Mouse (Mus musculus) CH12.LX (cell line): ENCODE data around the gene Sec24d. TPM values are rescaled to one million over a fixed set of nuclear protein-coding genes. Genes with fewer than 3 reads are reported as not detected.

Source experiments
- DNase-seq: peaks from one replicate; pipeline ENCODE4 v3.0.0-alpha.2; 2013; ENCODE audit errors: extremely low read depth
- H3K27ac ChIP-seq: 2 replicates; pipeline ENCODE4 v1.5.1; 2012; ENCODE audit warnings: low read depth, mild to moderate bottlenecking, control low read depth, moderate library complexity; ENCODE audit not compliant: insufficient read depth
- H3K27me3 ChIP-seq: replicated peaks from 2 replicates; pipeline ENCODE3; 2012; ENCODE audit warnings: inconsistent platforms
- H3K36me3 ChIP-seq, 2 experiments: replicated peaks in 1 of 2; 2 replicates each; pipeline versions ENCODE3 to v1.6.1; 2012; ENCODE audit warnings: inconsistent platforms in 1 of 2, low read length in 1 of 2, mild to moderate bottlenecking in 1 of 2, mixed read lengths in 1 of 2, moderate library complexity in 1 of 2; ENCODE audit not compliant: control insufficient read depth in 1 of 2, insufficient read depth in 1 of 2
- H3K4me1 ChIP-seq, 2 experiments: 2 replicates each; pipeline ENCODE4 v1.6.1; 2012; ENCODE audit warnings: inconsistent platforms in 1 of 2, moderate library complexity in 1 of 2; ENCODE audit not compliant: insufficient read depth in 2 of 2, control insufficient read depth in 1 of 2
- H3K4me2 ChIP-seq: 2 replicates; pipeline ENCODE4 v1.6.1; 2012; ENCODE audit warnings: low read depth, mild to moderate bottlenecking, control low read depth; ENCODE audit not compliant: poor library complexity, insufficient read depth, severe bottlenecking
- H3K4me3 ChIP-seq, 3 experiments: fragments of 150-350 bp in 1 of 3; sonication (generic) in 1 of 3; replicated peaks in 1 of 3; 2 replicates each; pipeline versions ENCODE3 to v1.5.1; 2011 to 2012; ENCODE audit warnings: low read depth in 2 of 3, low read length in 2 of 3, mild to moderate bottlenecking in 2 of 3, moderate library complexity in 2 of 3, control low read depth in 1 of 3, improper control_type of control experiment in 1 of 3, inconsistent platforms in 1 of 3, mixed read lengths in 1 of 3; ENCODE audit not compliant: poor library complexity in 1 of 3
- H3K79me2 ChIP-seq: replicated peaks from 2 replicates; pipeline ENCODE4 v1.6.1; 2012; ENCODE audit warnings: mild to moderate bottlenecking, moderate library complexity; ENCODE audit not compliant: control insufficient read depth, poor library complexity, insufficient read depth, severe bottlenecking; ENCODE audit errors: extremely low read depth
- H3K9ac ChIP-seq: 2 replicates; pipeline ENCODE4 v1.6.1; 2012; ENCODE audit warnings: low read depth, mild to moderate bottlenecking, control low read depth, moderate library complexity; ENCODE audit not compliant: insufficient read depth
- H3K9me3 ChIP-seq: replicated peaks from 2 replicates; pipeline ENCODE3; 2012; ENCODE audit warnings: low read length, inconsistent platforms, mixed read lengths
- CHD2 ChIP-seq: IDR thresholded peaks from 2 replicates; pipeline ENCODE4 v1.6.1; 2011; ENCODE audit warnings: low read length, improper control_type of control experiment
- E2F4 ChIP-seq: IDR thresholded peaks from 2 replicates; pipeline ENCODE4 v1.6.1; 2011; ENCODE audit warnings: low read depth, low read length, improper control_type of control experiment; ENCODE audit not compliant: insufficient replicate concordance
- ELF1 ChIP-seq: IDR thresholded peaks from 2 replicates; pipeline ENCODE4 v1.6.1; 2014; ENCODE audit warnings: low read depth, mild to moderate bottlenecking, inconsistent platforms, low read length, improper control_type of control experiment
- EP300 ChIP-seq: IDR thresholded peaks from 2 replicates; pipeline ENCODE4 v1.6.1; 2011; ENCODE audit warnings: low read length, improper control_type of control experiment
- GABPA ChIP-seq: IDR thresholded peaks from 2 replicates; pipeline ENCODE4 v1.6.1; 2012; ENCODE audit warnings: low read depth, low read length, improper control_type of control experiment, inconsistent platforms; ENCODE audit not compliant: insufficient replicate concordance
- MAFK ChIP-seq: IDR thresholded peaks from 2 replicates; pipeline ENCODE4 v1.6.1; 2011; ENCODE audit warnings: low read length, improper control_type of control experiment; ENCODE audit not compliant: insufficient replicate concordance
- RCOR1 ChIP-seq: conservative IDR thresholded peaks from 2 replicates; pipeline ENCODE4 v1.6.1; 2012; ENCODE audit warnings: low read depth, mild to moderate bottlenecking, inconsistent platforms, low read length, improper control_type of control experiment
- USF2 ChIP-seq: conservative IDR thresholded peaks from 2 replicates; pipeline ENCODE4 v1.6.1; 2011; ENCODE audit warnings: low read depth, low read length, improper control_type of control experiment
- ZMIZ1 ChIP-seq: IDR thresholded peaks from 2 replicates; pipeline ENCODE4 v1.6.1; 2012; ENCODE audit warnings: low read depth, mild to moderate bottlenecking, inconsistent platforms, low read length, improper control_type of control experiment
- dilution Hi-C: fragments of 300-500 bp; cut with MboI; formaldehyde crosslinking; loops from 2 replicates; pipeline ENCODE4 v1.14.3; 2020; ENCODE audit warnings: low sequenced_read_pairs; ENCODE audit not compliant: extremely low pct_unique_long_range_greater_than_20kb, extremely low pct_ligation_motif_present
- in situ Hi-C: fragments of 300-500 bp; cut with MboI; formaldehyde crosslinking; loops from 3 replicates; pipeline ENCODE4 v1.14.3; 2019; ENCODE audit warnings: low sequenced_read_pairs, low pct_ligation_motif_present, low pct_unique_long_range_greater_than_20kb, mixed read lengths
- polyA plus RNA-seq: library from polyadenylated mRNA; unstranded; fragments of >175 nt; gene quantifications from 2 replicates; pipeline ENCODE4 v1.2.1, GENCODE M21; 2012; ENCODE audit warnings: low read depth; ENCODE audit not compliant: insufficient read length
- total RNA-seq, 2 experiments: library from RNA; depleted of rRNA; stranded (reverse); fragments of 300-350 nt in 1 of 2; fragments of >200 nt in 1 of 2; gene quantifications; 2 replicates each; pipeline ENCODE4 v1.2.3; 2012 to 2014

Sec24d gene
- total and polyA plus RNA-seq, 3 experiments = 33.1 to 51.4 (median 45.8) TPM

- Histone ChIP-seq H3K4me2 (no peak overlapping the region), H3K79me2 (peaks cover 6% of the 10 kb centered on the region; the same call in 1 of the 2 replicates), H3K4me1 (peaks cover 20 to 59% of the 10 kb centered on the region in 2 experiments), H3K9me3 (no peaks in the 10 kb centered on the region), H3K4me3 (no peak overlapping the region), H3K27me3 (no peaks in the 10 kb centered on the region), H3K36me3 (peaks cover 14 to 32% of the 10 kb centered on the region in 2 experiments), H3K9ac (no peak overlapping the region), H3K27ac (peak overlapping the region; percentile 57)
- dilution Hi-C loops = no loop called here
- in situ Hi-C loops = no loop called here
- TF ChIP-seq USF2 (no peak), CHD2 (no peak), MAFK (no peak), RCOR1 (no peak), EP300 (no peak), E2F4 (no peak)
- DNase-seq = no peak
Observed at GRCm38 (mm10) chr3:123332330-123333054, 65.2 kb downstream of the Sec24d start.

GRCm38 (mm10) chr3:123333055-123333424 lies 65.8 kb downstream of the Sec24d start:
- dilution Hi-C loops = no loop called here
- Histone ChIP-seq H3K4me2 (no peak overlapping the region), H3K27me3 (no peaks in the 10 kb centered on the region), H3K4me1 (peaks cover 20 to 59% of the 10 kb centered on the region in 2 experiments), H3K79me2 (peaks cover 6% of the 10 kb centered on the region; the same call in 1 of the 2 replicates), H3K4me3 (no peak overlapping the region), H3K9me3 (no peaks in the 10 kb centered on the region), H3K27ac (peak overlapping the region; percentile 57; the same call in 1 of the 2 replicates), H3K9ac (no peak overlapping the region), H3K36me3 (peaks cover 10 to 27% of the 10 kb centered on the region in 2 experiments)
- TF ChIP-seq GABPA (no peak), MAFK (peak; percentile 77; the same call in 1 of the 2 replicates)
- in situ Hi-C loops = no loop called here
- no peak for DNase-seq

- no peak overlapping the region for H3K4me3 ChIP-seq
- TF ChIP-seq ELF1 = 0 out of 2 replicates have a peak, but pooled peaks have one; percentile 16
- TF ChIP-seq ZMIZ1 = no peak
- no peak overlapping the region for H3K27ac ChIP-seq
- H3K4me1 ChIP-seq = peaks cover 22 to 61% of the 10 kb centered on the region in 2 experiments
- no peaks in the 10 kb centered on the region for H3K27me3 ChIP-seq
- peaks cover 7 to 26% of the 10 kb centered on the region in 2 experiments for H3K36me3 ChIP-seq
- H3K4me2 ChIP-seq = no peak overlapping the region
- DNase-seq = no peak
- H3K9ac ChIP-seq = no peak overlapping the region
- in situ Hi-C loops = no loop called here
- dilution Hi-C loops = no loop called here
- no peaks in the 10 kb centered on the region for H3K9me3 ChIP-seq
- H3K79me2 ChIP-seq = peaks cover 6% of the 10 kb centered on the region; the same call in 1 of the 2 replicates
Observed at GRCm38 (mm10) chr3:123334947-123335346, 67.7 kb downstream of the Sec24d start.
